Mouse (Mus musculus): ENCODE results near the gene Rps2. TPM values are rescaled to one million over a fixed set of nuclear protein-coding genes. Genes with fewer than 3 reads are reported as not detected.

Rps2 gene
- 1,636 and 1,660 TPM in 2 replicates for polyA plus RNA-seq (2012; rRNA removed)

DNA sequence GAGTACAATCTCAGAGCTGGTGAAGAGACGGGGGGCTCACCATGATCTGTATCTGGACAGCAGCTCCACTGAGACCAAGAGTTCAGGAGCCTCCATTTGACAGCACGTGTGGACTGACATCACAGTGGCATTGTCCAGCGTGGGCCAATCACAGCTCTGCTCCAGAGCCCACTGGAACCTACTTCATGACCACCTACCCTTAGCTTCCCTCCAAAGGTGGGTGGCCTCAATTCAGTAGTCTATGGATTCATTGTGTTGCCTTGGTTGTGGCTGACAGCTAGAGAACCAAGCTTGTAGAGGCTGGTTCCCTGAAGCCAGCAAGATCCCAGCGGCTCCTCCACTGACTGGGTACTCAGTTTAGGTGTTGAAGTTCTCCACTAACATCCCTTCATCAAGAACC lies at the start of gene Rps2, which contains the start of gene Rnf151:
TSS of gene Rps2 (plus strand) at position 174 of the 400 bp plus-strand sequence.
TSS of gene Rnf151 (minus strand) at position 121 of the 400 bp plus-strand sequence.

DNA sequence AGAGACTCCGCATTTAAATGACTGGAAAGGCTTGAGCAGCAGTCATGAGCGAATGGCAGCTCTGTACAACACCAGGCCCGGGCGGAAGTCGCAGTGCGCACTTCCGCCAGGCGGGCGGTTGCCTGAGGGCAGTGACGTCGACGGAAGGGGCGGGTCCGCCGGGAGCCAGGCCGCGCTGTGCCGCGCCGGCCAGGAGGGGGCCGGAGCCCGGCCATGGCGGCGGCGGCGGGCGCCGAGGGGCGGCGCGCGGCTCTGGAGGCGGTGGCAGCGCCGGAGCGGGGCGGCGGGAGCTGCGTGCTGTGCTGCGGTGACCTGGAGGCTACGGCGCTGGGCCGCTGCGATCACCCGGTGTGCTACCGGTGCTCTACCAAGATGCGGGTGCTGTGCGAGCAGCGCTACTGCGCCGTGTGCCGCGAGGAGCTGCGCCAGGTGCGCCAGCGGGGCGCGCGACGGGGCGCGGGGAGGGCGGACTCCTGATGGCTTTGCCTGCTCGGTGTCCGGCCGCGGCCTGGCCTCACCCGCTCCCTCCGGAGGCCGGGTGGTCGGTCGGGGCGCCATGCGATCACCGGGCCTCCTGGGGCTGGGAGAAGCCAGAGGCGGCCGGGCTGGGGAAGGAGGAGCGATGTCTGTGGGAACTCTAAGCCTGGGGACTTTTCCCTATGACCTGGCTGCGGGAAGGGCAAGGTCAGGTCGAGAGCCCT lies 48.2 kb upstream of the Rps2 start, which contains the start of gene Zfp598:
TSS of gene Zfp598 (plus strand) at position 143 of the 701 bp plus-strand sequence.

DNA sequence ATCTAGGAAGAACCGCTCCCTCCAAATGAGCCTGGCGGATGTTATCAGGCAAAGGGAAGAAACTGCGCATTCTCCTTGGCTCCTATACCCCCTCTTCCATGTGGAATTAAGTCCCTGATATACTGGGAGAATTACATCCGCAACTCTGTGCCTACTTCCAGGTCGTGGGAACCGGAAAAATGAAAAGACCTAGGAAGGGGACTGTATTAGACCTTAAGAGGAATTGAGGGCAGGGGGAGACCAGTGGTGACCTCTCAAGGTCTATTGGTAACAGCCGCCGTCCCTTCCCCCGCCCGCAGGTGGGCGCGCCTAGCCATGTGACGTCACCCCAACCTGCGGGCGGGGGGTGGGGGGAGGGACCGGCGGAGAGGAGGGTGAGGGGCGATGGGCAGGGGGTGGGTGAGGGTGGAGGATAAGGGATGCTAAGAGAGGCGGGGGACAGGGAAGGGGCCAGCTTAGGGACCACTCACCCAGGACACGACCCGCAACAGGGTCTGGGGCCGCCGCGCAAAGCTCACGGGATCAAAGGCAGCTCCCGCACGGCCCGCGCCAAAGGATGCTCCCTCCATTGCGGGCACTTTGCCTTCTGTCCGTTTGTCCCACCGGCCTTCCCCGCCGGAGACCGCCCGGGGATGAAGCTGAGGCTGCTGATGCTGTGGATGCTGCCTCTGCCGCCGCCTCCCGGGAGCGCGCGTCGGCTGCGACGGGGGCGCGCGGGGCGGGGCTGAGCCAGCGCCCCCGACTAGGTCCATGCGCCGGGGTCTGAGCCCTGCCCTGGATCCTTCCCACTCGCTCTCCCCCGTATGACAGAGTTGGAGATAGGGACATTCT lies 28.4 kb upstream of the Rps2 start, which contains the start of gene Syngr3:
TSS of gene Syngr3 (minus strand) at position 705 of the 831 bp plus-strand sequence.

DNA sequence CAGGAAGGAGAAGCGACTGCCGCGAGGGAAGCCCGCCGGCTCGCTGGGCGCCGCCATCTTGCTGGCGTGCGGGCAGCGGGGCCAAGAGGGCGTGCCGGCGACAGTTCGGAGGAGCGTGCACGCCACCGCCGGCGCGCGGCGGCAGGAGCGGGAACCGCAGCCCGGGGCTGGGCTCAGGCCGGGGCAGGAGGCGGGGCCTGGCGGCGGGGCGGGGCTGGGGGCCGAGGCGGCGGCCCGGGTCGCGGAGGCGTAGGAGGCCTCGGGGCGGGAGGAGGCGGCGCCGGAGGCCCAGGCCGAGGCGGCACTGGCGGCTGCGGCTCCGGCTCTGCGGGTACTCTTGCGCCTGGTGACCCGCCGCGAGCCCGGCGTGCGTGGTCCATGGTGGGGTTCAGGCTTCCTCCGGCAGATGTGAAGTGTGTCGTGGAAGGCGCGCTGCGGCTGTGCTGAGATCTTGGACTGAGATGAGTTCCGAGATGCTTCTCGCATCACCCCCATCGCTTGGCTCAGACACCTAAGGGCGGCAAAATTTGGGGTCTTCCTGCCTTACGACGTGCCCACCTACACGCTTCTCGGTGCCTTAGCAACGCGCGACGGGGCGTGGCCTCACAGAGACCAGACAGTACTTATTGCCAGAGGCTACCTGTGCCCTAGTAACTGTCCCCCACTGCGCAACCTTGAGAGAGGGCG lies 21.8 kb upstream of the Rps2 start, which contains the start of the genes Gfer and Noxo1:
TSS of gene Gfer (minus strand) at position 146 of the 687 bp plus-strand sequence.
TSS of gene Noxo1 (plus strand) at position 224 of the 687 bp plus-strand sequence.

DNA sequence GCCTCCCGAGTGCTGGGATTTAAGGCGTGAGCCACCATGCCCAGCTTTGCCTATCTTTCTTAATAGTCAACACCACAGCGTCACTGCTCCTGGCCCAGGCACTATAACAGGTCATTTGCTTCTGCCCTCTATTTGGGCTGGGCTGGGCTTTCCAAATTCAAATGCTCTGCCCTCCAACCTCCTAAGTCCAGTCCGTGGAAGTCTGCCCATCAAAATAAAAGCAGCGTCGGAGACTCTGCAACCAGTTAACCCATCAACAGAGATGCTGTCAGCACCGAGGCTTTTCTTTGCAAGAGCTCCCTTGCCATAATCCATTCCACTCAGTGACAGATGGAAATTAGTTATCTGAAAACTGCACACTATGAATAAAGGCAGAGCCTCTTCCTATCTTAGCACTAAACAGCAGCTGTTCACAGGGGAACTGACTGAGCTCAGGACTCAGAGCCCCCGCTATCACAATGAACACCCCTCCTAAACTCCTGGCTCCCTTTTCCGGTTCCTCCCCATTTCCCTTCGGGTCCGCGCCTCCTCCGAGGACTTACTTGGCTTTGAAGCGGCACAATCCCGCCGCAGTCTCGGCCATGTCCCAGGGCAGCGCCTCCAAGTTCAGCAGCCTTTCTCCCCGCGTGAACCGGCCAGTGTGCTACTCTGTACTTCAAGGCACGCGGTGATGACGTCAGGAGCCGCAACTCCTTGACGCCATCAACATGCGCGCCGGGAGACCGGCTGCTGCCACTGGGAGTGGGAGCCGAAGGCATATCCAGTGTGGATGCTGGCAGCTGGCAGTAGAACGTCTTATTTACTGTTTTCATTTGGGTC lies 10.7 kb upstream of the Rps2 start, which contains the start of gene Tbl3:
TSS of gene Tbl3 (minus strand) at position 679 of the 819 bp plus-strand sequence.

DNA sequence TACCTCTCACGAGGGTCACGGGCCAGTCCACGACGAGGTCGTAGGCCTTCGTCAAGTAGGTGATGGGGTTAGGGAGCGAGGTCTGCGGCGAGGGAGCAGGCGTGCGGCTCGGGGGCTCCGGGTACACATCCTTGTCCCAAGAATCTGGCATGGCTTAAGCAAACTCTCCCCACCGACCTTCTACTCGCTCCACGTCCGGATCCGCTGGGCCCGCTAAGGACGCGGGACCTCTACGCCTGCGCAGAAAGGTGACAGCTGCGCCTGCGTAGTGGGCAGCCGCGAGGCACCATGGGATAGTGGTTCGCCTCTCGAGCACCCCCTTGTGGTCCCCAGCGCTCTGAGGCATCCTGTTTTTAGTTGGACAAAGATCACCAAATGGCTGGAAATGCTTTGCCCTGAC lies 6.3 kb downstream of the Rps2 start, which contains the start of gene Ndufb10:
TSS of gene Ndufb10 (minus strand) at position 295 of the 400 bp plus-strand sequence.

DNA sequence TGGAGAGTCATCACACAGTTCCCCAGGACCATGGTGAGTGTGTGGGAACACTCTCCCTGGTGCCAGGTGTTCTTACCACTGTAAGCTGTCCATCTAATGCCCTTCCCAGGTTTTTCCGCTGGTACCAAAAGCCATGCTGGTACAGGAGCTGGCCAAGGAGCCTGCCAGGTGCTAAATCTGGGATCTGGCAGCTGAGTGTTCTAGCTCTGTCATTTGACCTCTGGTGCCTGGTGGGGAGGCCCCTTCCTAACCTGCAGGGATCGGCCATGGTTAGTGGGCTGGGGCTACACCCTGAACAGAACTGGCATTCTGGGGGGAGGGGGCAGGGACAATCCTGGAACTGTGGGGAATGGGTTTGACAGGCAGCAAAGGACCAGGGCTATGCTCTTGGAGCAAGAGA lies 9.7 kb downstream of the Rps2 start, which contains the start of gene Rpl3l:
TSS of gene Rpl3l (plus strand) at position 203 of the 400 bp plus-strand sequence.

DNA sequence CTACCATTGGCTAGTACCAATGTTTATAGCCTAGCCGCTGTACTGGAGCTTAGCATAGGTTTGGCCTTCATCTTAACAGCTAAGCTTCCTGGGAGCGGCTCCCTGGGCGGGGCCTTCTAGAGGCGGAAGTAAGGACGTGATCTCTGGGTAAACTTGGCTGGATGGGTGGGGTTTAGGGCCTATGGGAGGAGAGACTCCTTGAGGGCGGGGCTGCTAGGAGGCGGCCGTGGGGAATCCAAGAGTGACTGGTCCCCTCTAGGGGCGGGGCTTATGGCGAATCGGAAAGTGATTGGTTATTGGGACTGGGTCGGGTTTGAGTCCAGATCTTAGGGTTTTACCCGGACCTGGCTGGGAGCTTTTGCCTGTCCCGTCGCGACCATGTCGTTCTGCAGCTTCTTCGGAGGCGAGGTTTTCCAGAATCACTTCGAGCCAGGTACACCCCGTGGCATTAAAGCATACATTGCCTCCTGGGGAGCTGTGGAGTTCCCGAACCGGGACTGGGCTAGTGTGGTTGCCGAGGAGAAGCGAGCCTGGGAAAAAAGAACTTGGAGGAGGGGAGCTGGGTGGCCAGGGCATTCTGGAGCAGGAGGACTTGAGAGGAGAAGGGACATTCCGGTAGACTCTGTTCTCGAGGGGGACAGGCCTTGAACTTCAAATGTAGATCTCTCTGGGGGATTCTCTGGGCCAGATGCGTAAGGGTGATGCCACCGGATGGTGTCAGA lies 18.6 kb downstream of the Rps2 start, which contains the start of gene Msrb1:
TSS of gene Msrb1 (plus strand) at position 313 of the 722 bp plus-strand sequence.

DNA sequence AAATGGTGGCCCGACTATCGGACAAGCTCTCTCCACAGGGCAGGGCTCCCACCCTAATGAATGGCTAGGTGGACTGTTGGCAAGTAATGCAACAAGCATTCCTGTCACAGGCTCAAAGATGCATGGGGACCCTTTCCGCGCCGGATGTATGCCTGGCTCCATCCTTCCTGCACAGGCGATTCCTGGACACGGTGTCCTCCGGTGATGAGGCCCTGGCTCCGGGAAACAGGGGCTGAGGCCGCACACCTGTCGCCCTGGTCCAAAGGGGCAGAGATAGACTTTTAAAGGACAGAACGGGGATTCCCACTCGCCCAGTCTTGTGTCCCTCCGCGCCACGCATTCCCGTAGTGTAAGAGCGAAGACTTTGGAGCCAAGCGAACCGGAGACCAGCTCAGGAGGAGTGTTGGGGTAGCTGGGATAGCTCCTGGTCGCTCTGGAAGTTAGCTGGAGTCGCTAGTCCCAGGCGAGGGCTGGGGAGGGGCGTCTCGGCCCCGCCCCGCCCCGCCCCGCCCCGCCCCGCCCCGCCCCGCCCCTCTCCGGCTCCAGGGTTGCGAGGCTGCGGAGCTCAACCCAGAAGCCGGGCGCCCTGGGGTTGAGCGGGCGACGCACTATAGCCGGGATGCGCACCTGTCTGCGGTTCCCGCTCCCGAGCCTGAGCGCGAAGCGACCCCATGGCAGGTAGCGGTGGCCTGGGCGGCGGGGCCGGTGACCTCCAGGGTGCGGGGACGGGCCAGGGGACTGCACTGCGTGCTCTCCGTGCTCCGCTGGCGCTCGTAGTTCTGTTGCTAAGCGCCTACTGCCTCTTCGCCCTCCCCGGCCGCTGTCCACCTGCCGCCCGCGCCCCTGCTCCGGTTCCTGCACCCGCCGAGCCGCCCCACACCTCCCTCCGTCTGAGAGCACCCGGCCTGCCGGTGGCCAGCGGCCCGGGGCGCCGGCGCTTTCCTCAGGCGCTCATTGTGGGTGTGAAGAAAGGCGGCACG lies 34.8 kb downstream of the Rps2 start, which contains the start of gene Hs3st6:
TSS of gene Hs3st6 (plus strand) at position 574 of the 980 bp plus-strand sequence.

Other genes starting within 250 kb of the Rps2 start
- gene E4f1, start 247.8 kb upstream of the Rps2 start, polyA plus RNA-seq (2012; rRNA removed) = 80.4 and 89.3 TPM in 2 replicates
- gene Pgp, start 247.7 kb upstream of the Rps2 start, polyA plus RNA-seq (2012; rRNA removed) = 51.9 and 56.2 TPM in 2 replicates
- 0.67 and 1.4 TPM in 2 replicates for gene Bricd5, start 244.2 kb upstream of the Rps2 start, polyA plus RNA-seq (2012; rRNA removed)
- 40.6 TPM in 2 replicates for gene Mlst8, start 239.0 kb upstream of the Rps2 start, polyA plus RNA-seq (2012; rRNA removed)
- gene Caskin1, start 229.5 kb upstream of the Rps2 start, polyA plus RNA-seq (2012; rRNA removed) = 109 and 125 TPM in 2 replicates
- 317 and 344 TPM in 2 replicates for gene Traf7, start 190.2 kb upstream of the Rps2 start, polyA plus RNA-seq (2012; rRNA removed)
- 14.9 and 17.8 TPM in 2 replicates for gene Rab26, start 183.9 kb upstream of the Rps2 start, polyA plus RNA-seq (2012; rRNA removed)
- 72.1 and 73.5 TPM in 2 replicates for gene Pkd1, start 168.3 kb upstream of the Rps2 start, polyA plus RNA-seq (2012; rRNA removed)
- 152 and 155 TPM in 2 replicates for gene Tsc2, start 85.5 kb upstream of the Rps2 start, polyA plus RNA-seq (2012; rRNA removed)
- 13.9 and 14.3 TPM in 2 replicates for gene Nthl1, start 85.4 kb upstream of the Rps2 start, polyA plus RNA-seq (2012; rRNA removed)
- 48.9 and 51.1 TPM in 2 replicates for gene Slc9a3r2, start 67.8 kb upstream of the Rps2 start, polyA plus RNA-seq (2012; rRNA removed)
- gene Npw, start 59.7 kb upstream of the Rps2 start, polyA plus RNA-seq (2012; rRNA removed) = 0.31 and 0.40 TPM in 2 replicates
- 73.8 and 74.1 TPM in 2 replicates for gene Zfp598, start 48.4 kb upstream of the Rps2 start, polyA plus RNA-seq (2012; rRNA removed)
- gene Syngr3, start 28.2 kb upstream of the Rps2 start, polyA plus RNA-seq (2012; rRNA removed) = 153 and 170 TPM in 2 replicates
- gene Gfer, start 22.0 kb upstream of the Rps2 start, polyA plus RNA-seq (2012; rRNA removed) = 28.7 and 30.4 TPM in 2 replicates
- gene Noxo1, start 21.9 kb upstream of the Rps2 start, polyA plus RNA-seq (2012; rRNA removed) = 7.4 and 8.2 TPM in 2 replicates
- gene Tbl3, start 10.5 kb upstream of the Rps2 start, polyA plus RNA-seq (2012; rRNA removed) = 63.2 and 66.6 TPM in 2 replicates
- 0.28 TPM in 2 replicates for gene Rnf151, start 53 bp upstream of the Rps2 start, polyA plus RNA-seq (2012; rRNA removed)
- 265 and 272 TPM in 2 replicates for gene Ndufb10, start 6.4 kb downstream of the Rps2 start, polyA plus RNA-seq (2012; rRNA removed)
- 0.08 and 0.35 TPM in 2 replicates for gene Rpl3l, start 9.7 kb downstream of the Rps2 start, polyA plus RNA-seq (2012; rRNA removed)
- gene Msrb1, start 18.5 kb downstream of the Rps2 start, polyA plus RNA-seq (2012; rRNA removed) = 36.6 and 37.8 TPM in 2 replicates
- 0.18 and 0.32 TPM in 2 replicates for gene Hs3st6, start 34.9 kb downstream of the Rps2 start, polyA plus RNA-seq (2012; rRNA removed)
- gene Meiob, start 86.2 kb downstream of the Rps2 start, polyA plus RNA-seq (2012; rRNA removed) = not detected in 2 replicates
- gene Hagh, start 122.0 kb downstream of the Rps2 start, polyA plus RNA-seq (2012; rRNA removed) = 53.3 and 54.8 TPM in 2 replicates
- 17.5 and 18.2 TPM in 2 replicates for gene Fahd1, start 132.2 kb downstream of the Rps2 start, polyA plus RNA-seq (2012; rRNA removed)
- 0.04 TPM in 2 replicates for gene Igfals, start 147.9 kb downstream of the Rps2 start, polyA plus RNA-seq (2012; rRNA removed)
- 24.0 and 25.9 TPM in 2 replicates for gene Nubp2, start 168.2 kb downstream of the Rps2 start, polyA plus RNA-seq (2012; rRNA removed)
- gene Spsb3, start 168.5 kb downstream of the Rps2 start, polyA plus RNA-seq (2012; rRNA removed) = 86.4 and 94.7 TPM in 2 replicates
- gene Eme2, start 177.0 kb downstream of the Rps2 start, polyA plus RNA-seq (2012; rRNA removed) = 33.9 and 36.5 TPM in 2 replicates
- gene Mrps34, start 177.0 kb downstream of the Rps2 start, polyA plus RNA-seq (2012; rRNA removed) = 97.2 and 101 TPM in 2 replicates
- 78.7 and 90.5 TPM in 2 replicates for gene Nme3, start 178.4 kb downstream of the Rps2 start, polyA plus RNA-seq (2012; rRNA removed)
- 223 and 233 TPM in 2 replicates for gene Mapk8ip3, start 218.9 kb downstream of the Rps2 start, polyA plus RNA-seq (2012; rRNA removed)
- 43.2 and 49.2 TPM in 2 replicates for gene Jpt2, start 242.6 kb downstream of the Rps2 start, polyA plus RNA-seq (2012; rRNA removed)